Mouse (Mus musculus) hindbrain, embryonic 16.5 days (tissue): ENCODE measurements around the gene Olfr583. TPM values are rescaled to one million over a fixed set of nuclear protein-coding genes. Genes with fewer than 3 reads are reported as not detected.

ENCODE experiments used
- ATAC-seq: fragments of 200-750 bp; cut with Nextera tagmentation; 2 replicates; pipeline ENCODE4 v1.8.0; 2017; ENCODE audit warnings: moderate TSS enrichment, moderate library complexity
- H3K27ac ChIP-seq: fragments of 300-500 bp; sonication (generic); 2 replicates; pipeline ENCODE4 v1.5.1; 2014; ENCODE audit warnings: low read depth, mild to moderate bottlenecking, control low read depth, low read length, moderate library complexity
- H3K27me3 ChIP-seq: fragments of 300-500 bp; sonication (generic); replicated peaks from 2 replicates; pipeline ENCODE4 v1.6.1; 2014; ENCODE audit warnings: low read length; ENCODE audit not compliant: control insufficient read depth, insufficient read depth
- H3K36me3 ChIP-seq: fragments of 300-500 bp; sonication (generic); 2 replicates; pipeline ENCODE4 v1.6.1; 2014; ENCODE audit warnings: mild to moderate bottlenecking, low read length, moderate library complexity, mixed read lengths; ENCODE audit not compliant: control insufficient read depth, insufficient read depth
- H3K4me1 ChIP-seq: fragments of 300-500 bp; sonication (generic); 2 replicates; pipeline ENCODE4 v1.6.1; 2014; ENCODE audit warnings: low read depth, low read length; ENCODE audit not compliant: control insufficient read depth, insufficient read depth
- H3K4me2 ChIP-seq: fragments of 300-500 bp; sonication (generic); 2 replicates; pipeline ENCODE4 v1.6.1; 2014; ENCODE audit warnings: mild to moderate bottlenecking, low read length, control low read depth, moderate library complexity
- H3K4me3 ChIP-seq: fragments of 300-500 bp; sonication (generic); 2 replicates; pipeline ENCODE4 v1.5.1; 2014; ENCODE audit warnings: mild to moderate bottlenecking, low read length, control low read depth, moderate library complexity
- H3K9ac ChIP-seq: fragments of 300-500 bp; sonication (generic); 2 replicates; pipeline ENCODE4 v1.6.1; 2014; ENCODE audit warnings: low read depth, mild to moderate bottlenecking, control low read depth, low read length, moderate library complexity
- H3K9me3 ChIP-seq: fragments of 300-500 bp; sonication (generic); 2 replicates; pipeline ENCODE4 v1.6.1; 2014; ENCODE audit warnings: mild to moderate bottlenecking, low read length, moderate library complexity; ENCODE audit not compliant: control insufficient read depth
- WGBS: fragments of 180-500 bp; shearing (Covaris S2); extraction: QIAGEN DNeasy Blood & Tissue Kit; methylation state at CpG from one replicate; pipeline ENCODE4 v1.1.7; 2014; 5-methylcytosine and 5-hydroxymethylcytosine counted together
- polyA plus RNA-seq: library from polyadenylated mRNA; unstranded; fragments of >200 nt; fragmentation: Nextera tagmentation; extraction: Ambion mirVana; gene quantifications from 2 replicates; pipeline ENCODE4 v1.2.1, GENCODE M21; 2015

The Olfr583 gene
- not detected in 2 replicates for polyA plus RNA-seq

DNA sequence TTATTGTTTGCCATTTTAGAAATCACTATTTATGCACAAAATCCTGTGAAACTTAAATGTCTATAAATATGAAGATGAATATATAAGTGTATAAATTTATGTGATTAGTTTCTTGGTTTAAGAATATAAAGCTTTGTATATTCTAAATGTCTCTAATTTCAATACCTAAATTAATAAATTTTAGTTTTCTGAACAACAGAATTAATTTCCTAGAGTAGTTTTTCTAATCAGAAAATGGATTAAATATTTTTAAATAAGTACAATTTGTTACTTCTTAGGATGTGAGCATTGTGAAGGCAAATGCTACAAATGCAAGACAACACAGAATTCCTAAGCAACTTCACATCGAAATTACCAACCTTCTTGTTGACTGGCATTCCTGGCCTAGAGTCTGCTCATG, at the start of gene Olfr583:
Olfr583 (plus strand) TSS at position 301 of the 400 bp plus-strand sequence.
- H3K4me1 ChIP-seq, result no peaks in the 10 kb centered on the region
- H3K4me3 ChIP-seq, result no peak within 1 kb of the TSS
- 88% methylated on average over 1 of the region's 1 CpGs for WGBS
- H3K9ac ChIP-seq, result no peak within 1 kb of the TSS
- H3K4me2 ChIP-seq, result no peak within 1 kb of the TSS
- no peaks in the 10 kb centered on the region for H3K27me3 ChIP-seq
- no peak for ATAC-seq
- no peak within 1 kb of the TSS for H3K27ac ChIP-seq
- H3K9me3 ChIP-seq, result no peaks in the 10 kb centered on the region
- no peaks in the 10 kb centered on the region for H3K36me3 ChIP-seq

DNA sequence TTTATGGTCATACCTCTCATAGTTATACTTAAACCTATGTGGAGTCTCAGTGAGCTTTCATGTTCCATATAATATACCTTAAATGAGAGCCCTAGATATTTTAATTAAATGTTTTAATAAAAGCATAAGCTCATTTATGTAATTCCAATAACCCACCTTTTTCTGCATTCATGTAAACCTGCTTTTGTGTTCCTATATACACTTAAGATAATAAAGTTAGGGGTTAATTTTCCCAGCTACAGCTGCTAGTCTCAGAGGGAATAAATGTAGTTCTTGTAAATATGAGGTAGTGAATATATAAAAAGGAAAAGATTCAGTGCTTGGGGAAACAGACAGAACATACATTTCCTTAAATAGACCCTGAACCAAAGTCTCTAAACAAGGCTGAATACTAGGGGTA, 13.4 kb upstream of the Olfr583 start, which contains the start of gene Olfr582:
Olfr582 (plus strand) TSS at position 301 of the 400 bp plus-strand sequence.
- no peaks in the 10 kb centered on the region for H3K27me3 ChIP-seq
- H3K36me3 ChIP-seq, result no peaks in the 10 kb centered on the region
- no peak within 1 kb of the TSS for H3K4me3 ChIP-seq
- H3K9me3 ChIP-seq, result no peaks in the 10 kb centered on the region
- H3K4me1 ChIP-seq, result no peaks in the 10 kb centered on the region
- no peak within 1 kb of the TSS for H3K27ac ChIP-seq
- ATAC-seq, result no peak
- no peak within 1 kb of the TSS for H3K9ac ChIP-seq
- no peak within 1 kb of the TSS for H3K4me2 ChIP-seq

DNA sequence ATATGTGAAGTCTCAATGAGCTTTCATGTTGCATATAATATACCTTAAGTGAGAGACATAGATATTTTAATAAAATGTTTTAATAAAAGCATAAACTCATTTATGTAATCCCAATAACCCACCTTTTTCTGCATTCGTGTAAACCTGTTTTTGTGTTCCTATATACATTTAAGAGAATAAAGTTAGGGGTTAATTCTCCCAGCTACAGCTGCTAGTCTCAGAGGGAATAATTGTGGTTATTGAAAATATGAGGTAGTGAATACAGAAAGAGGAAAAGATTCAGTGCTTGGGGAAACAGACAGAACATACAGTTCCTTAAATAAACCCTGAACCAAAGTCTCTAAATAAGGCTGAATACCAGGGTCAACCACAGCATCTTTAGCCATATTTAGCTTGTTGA, 30.5 kb downstream of the Olfr583 start, which contains the start of gene Olfr584:
Olfr584 (plus strand) TSS at position 301 of the 400 bp plus-strand sequence.
- ATAC-seq, result no peak
- Histone ChIP-seq H3K4me1 (no peaks in the 10 kb centered on the region), H3K27me3 (no peaks in the 10 kb centered on the region), H3K27ac (no peak within 1 kb of the TSS), H3K9ac (no peak within 1 kb of the TSS), H3K9me3 (peaks cover 12% of the 10 kb centered on the region), H3K4me3 (no peak within 1 kb of the TSS), H3K36me3 (no peaks in the 10 kb centered on the region), H3K4me2 (no peak within 1 kb of the TSS)
- 80% methylated on average over 1 of the region's 1 CpGs for WGBS

DNA sequence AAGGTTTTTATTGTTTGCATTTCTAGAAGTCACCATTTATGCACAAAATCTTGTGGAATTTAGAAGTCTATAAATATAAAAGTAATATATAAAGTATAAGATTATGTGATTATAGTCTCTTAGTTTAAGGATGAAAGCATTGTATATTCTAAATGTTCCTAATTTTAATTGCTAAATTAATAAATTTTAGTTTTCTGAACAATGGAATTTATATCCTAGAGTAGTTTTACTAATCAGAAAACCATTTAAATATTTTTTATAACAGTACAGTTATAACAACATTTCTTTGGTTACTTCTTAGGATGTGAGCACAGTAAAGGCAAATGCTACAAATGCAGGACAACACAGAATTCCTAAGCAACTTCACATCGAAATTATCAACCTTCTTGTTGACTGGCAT, 46.3 kb downstream of the Olfr583 start, which contains the start of gene Olfr585:
Olfr585 (plus strand) TSS at position 301 of the 400 bp plus-strand sequence.
- H3K4me3 ChIP-seq, result no peak within 1 kb of the TSS
- no peak within 1 kb of the TSS for H3K27ac ChIP-seq
- H3K9me3 ChIP-seq, result no peaks in the 10 kb centered on the region
- no peaks in the 10 kb centered on the region for H3K36me3 ChIP-seq
- H3K4me1 ChIP-seq, result no peaks in the 10 kb centered on the region
- H3K4me2 ChIP-seq, result no peak within 1 kb of the TSS
- H3K27me3 ChIP-seq, result no peaks in the 10 kb centered on the region
- 89% methylated on average over 1 of the region's 1 CpGs for WGBS
- ATAC-seq, result no peak
- H3K9ac ChIP-seq, result no peak within 1 kb of the TSS

Other genes with a start within 250 kb of the Olfr583 start
- not detected in 2 replicates for gene Olfr564, start 247.8 kb upstream of the Olfr583 start, polyA plus RNA-seq
- gene Olfr566, start 192.5 kb upstream of the Olfr583 start, polyA plus RNA-seq, result not detected in 2 replicates
- not detected in 2 replicates for gene Olfr568, start 174.2 kb upstream of the Olfr583 start, polyA plus RNA-seq
- not detected in 2 replicates for gene Olfr569, start 160.4 kb upstream of the Olfr583 start, polyA plus RNA-seq
- gene Olfr570, start 156.7 kb upstream of the Olfr583 start, polyA plus RNA-seq, result 0.15 and 0.40 TPM in 2 replicates
- gene Olfr571, start 133.8 kb upstream of the Olfr583 start, polyA plus RNA-seq, result not detected in 2 replicates
- gene Olfr572, start 126.9 kb upstream of the Olfr583 start, polyA plus RNA-seq, result not detected in 2 replicates
- gene Olfr573-ps1, start 108.7 kb upstream of the Olfr583 start, polyA plus RNA-seq, result not detected in 2 replicates
- gene Olfr574, start 102.8 kb upstream of the Olfr583 start, polyA plus RNA-seq, result 0.25 TPM in 1 of 2 replicates, not detected in the other
- not detected in 2 replicates for gene Olfr575, start 92.5 kb upstream of the Olfr583 start, polyA plus RNA-seq
- not detected in 2 replicates for gene Olfr576, start 88.6 kb upstream of the Olfr583 start, polyA plus RNA-seq
- not detected in 2 replicates for gene Olfr577, start 75.4 kb upstream of the Olfr583 start, polyA plus RNA-seq
- not detected in 2 replicates for gene Olfr578, start 62.0 kb upstream of the Olfr583 start, polyA plus RNA-seq
- not detected in 2 replicates for gene Olfr582, start 13.3 kb upstream of the Olfr583 start, polyA plus RNA-seq
- gene Olfr584, start 30.6 kb downstream of the Olfr583 start, polyA plus RNA-seq, result not detected in 2 replicates
- not detected in 2 replicates for gene Olfr585, start 46.4 kb downstream of the Olfr583 start, polyA plus RNA-seq
- not detected in 2 replicates for gene Olfr586, start 74.3 kb downstream of the Olfr583 start, polyA plus RNA-seq
- gene Olfr588-ps1, start 89.6 kb downstream of the Olfr583 start, polyA plus RNA-seq, result not detected in 2 replicates
- not detected in 2 replicates for gene Olfr589, start 105.1 kb downstream of the Olfr583 start, polyA plus RNA-seq
- not detected in 2 replicates for gene Olfr591, start 127.0 kb downstream of the Olfr583 start, polyA plus RNA-seq
- gene Olfr592, start 133.5 kb downstream of the Olfr583 start, polyA plus RNA-seq, result not detected in 2 replicates
- gene Olfr593, start 160.6 kb downstream of the Olfr583 start, polyA plus RNA-seq, result not detected in 2 replicates
- not detected in 2 replicates for gene Olfr594, start 165.7 kb downstream of the Olfr583 start, polyA plus RNA-seq
- not detected in 2 replicates for gene Usp17ld, start 201.2 kb downstream of the Olfr583 start, polyA plus RNA-seq